In genomic region chr1:156781076-156781741, GRCm38 (mm10) we compare ENCODE assay signal across 8 mouse cellular contexts. TPM values are rescaled to one million over a fixed set of nuclear protein-coding genes. Genes with fewer than 3 reads are reported as not detected.
DNase-seq lines count a peak whose midpoint lies in the region; ATAC-seq and TF ChIP-seq lines count a peak whose summit lies in the region.

No protein-coding gene starts in this region.

- H3K9me3 ChIP-seq in forebrain, embryonic 16.5 days (ENCODE audit: control insufficient read depth, low read length), result no peaks in the 10 kb centered on the region
- no peaks in the 10 kb centered on the region for H3K9me3 ChIP-seq in lung, embryonic 16.5 days (ENCODE audit: control insufficient read depth, low read length)
- H3K9me3 ChIP-seq in liver, postnatal 0 days (ENCODE audit: low read length), result no peaks in the 10 kb centered on the region

- no peak for TF ChIP-seq EP300 in liver, postnatal 0 days (IDR thresholded peaks at IDR 0.05; ENCODE audit: low read depth)

- peak overlapping the region; percentile 54 for H3K27ac ChIP-seq in forebrain, embryonic 16.5 days (ENCODE audit: low read length)
- H3K27ac ChIP-seq in lung, embryonic 16.5 days (ENCODE audit: low read length), result peak overlapping the region; percentile 30
- H3K27ac ChIP-seq in liver, postnatal 0 days (ENCODE audit: low read depth), result no peak overlapping the region

- H3K4me2 ChIP-seq in forebrain, embryonic 16.5 days (ENCODE audit: low read length), result peak overlapping the region; percentile 5; the same call in 1 of the 2 replicates
- H3K4me2 ChIP-seq in lung, embryonic 16.5 days (ENCODE audit: low read depth, low read length), result no peak overlapping the region
- H3K4me2 ChIP-seq in liver, postnatal 0 days (ENCODE audit: low read depth, low read length), result no peak overlapping the region

- no peak overlapping the region; the same call in 1 of the 2 replicates for H3K9ac ChIP-seq in forebrain, embryonic 16.5 days (replicated peaks; ENCODE audit: low read depth, low read length)
- no peak overlapping the region for H3K9ac ChIP-seq in lung, embryonic 16.5 days (ENCODE audit: low read length)
- no peak overlapping the region for H3K9ac ChIP-seq in liver, postnatal 0 days (replicated peaks)

- peak; percentile 48 to 59 for DNase-seq in right cerebral cortex, postnatal 10 days (ENCODE audit: low spot score in 2 of 2)
- DNase-seq in right cerebral cortex, postnatal 25 days, result no peak
- peak; percentile 65 to 75 for DNase-seq in heart, postnatal 36 days
- peak; percentile 92 for DNase-seq in skeletal muscle tissue, adult 2 months (ENCODE audit: low read depth, low spot score)
- no peak for DNase-seq in liver, postnatal 0 days
- no peak for DNase-seq in left cerebral cortex, adult 11 months (ENCODE audit: low spot score)

- no peaks in the 10 kb centered on the region for H3K36me3 ChIP-seq in forebrain, embryonic 16.5 days (ENCODE audit: control insufficient read depth, insufficient read depth)
- no peaks in the 10 kb centered on the region for H3K36me3 ChIP-seq in lung, embryonic 16.5 days (ENCODE audit: control insufficient read depth, insufficient read depth, low read length)
- H3K36me3 ChIP-seq in liver, postnatal 0 days (replicated peaks; ENCODE audit: insufficient read depth, low read length), result no peaks in the 10 kb centered on the region

- intact Hi-C loops in heart, postnatal 36 days (cut with DNase I), result no loop called here

- ATAC-seq in forebrain, embryonic 16.5 days, result peak; percentile 79
- peak; percentile 77 for ATAC-seq in lung, embryonic 16.5 days (ENCODE audit: low read depth)
- no peak; the same call in 1 of the 2 replicates for ATAC-seq in liver, postnatal 0 days

- TF ChIP-seq CTCF in liver, postnatal 0 days (IDR thresholded peaks at IDR 0.05; ENCODE audit: low read depth), result no peak

- no peaks in the 10 kb centered on the region for H3K27me3 ChIP-seq in forebrain, embryonic 16.5 days (replicated peaks; ENCODE audit: control insufficient read depth, insufficient read depth, low read length)
- no peaks in the 10 kb centered on the region for H3K27me3 ChIP-seq in lung, embryonic 16.5 days (ENCODE audit: control insufficient read depth, insufficient read depth, low read depth, low read length)
- no peaks in the 10 kb centered on the region for H3K27me3 ChIP-seq in liver, postnatal 0 days (ENCODE audit: insufficient read depth, low read length)

- H3K4me3 ChIP-seq in forebrain, embryonic 16.5 days (replicated peaks; ENCODE audit: low read length), result no peak overlapping the region
- H3K4me3 ChIP-seq in lung, embryonic 16.5 days (ENCODE audit: low read length), result no peak overlapping the region
- no peak overlapping the region for H3K4me3 ChIP-seq in liver, postnatal 0 days (ENCODE audit: low read depth, low read length)

- H3K4me1 ChIP-seq in forebrain, embryonic 16.5 days (replicated peaks; ENCODE audit: control insufficient read depth, insufficient read depth, low read length), result peaks cover 29% of the 10 kb centered on the region
- H3K4me1 ChIP-seq in lung, embryonic 16.5 days (replicated peaks; ENCODE audit: control insufficient read depth, insufficient read depth, low read length), result peaks cover 11% of the 10 kb centered on the region
- no peaks in the 10 kb centered on the region for H3K4me1 ChIP-seq in liver, postnatal 0 days (ENCODE audit: insufficient read depth)

- 14% methylated on average over 12 of the region's 12 CpGs for WGBS in forebrain, embryonic 16.5 days
- 22% methylated on average over 12 of the region's 12 CpGs for WGBS in lung, embryonic 16.5 days
- 68% methylated on average over 12 of the region's 12 CpGs for WGBS in liver, postnatal 0 days (ENCODE audit: insufficient replicate concordance)

RNA-seq across cellular contexts. Expression of gene Angptl1, which starts 57.2 kb away (rescaled TPM):
- 0.87 and 1.5 TPM in 2 replicates for polyA plus RNA-seq in forebrain, embryonic 16.5 days (2015; fragmentation: Nextera tagmentation; extraction: Ambion mirVana)
- total RNA-seq in heart, postnatal 36 days (2021), result 1 to 10 TPM; 2.3 to 2.5 TPM
- 3.5 and 4.1 TPM in 2 replicates for polyA plus RNA-seq in lung, embryonic 16.5 days (2015; fragmentation: Nextera tagmentation; extraction: Ambion mirVana)
- 0.09 and 0.19 TPM in 2 replicates for polyA plus RNA-seq in liver, postnatal 0 days (2015; fragmentation: Nextera tagmentation; extraction: Ambion mirVana)

Comparison
In these comparisons a context has a peak if more than half of its experiments do, and no peak if none do; other contexts are left out.
1. DNase-seq: peak in right cerebral cortex, postnatal 10 days (2 of 2), heart, postnatal 36 days (2 of 2) and skeletal muscle tissue, adult 2 months (single experiment); none in right cerebral cortex, postnatal 25 days (single experiment), liver, postnatal 0 days (single experiment) and left cerebral cortex, adult 11 months (single experiment).